Mouse (Mus musculus) brain, embryonic 14.5 days (tissue): ENCODE data around the gene Ddit4.

ENCODE experiments used
- CTCF ChIP-seq: fragments of 200-500 bp; IDR thresholded peaks from 2 replicates; pipeline ENCODE4 v1.5.1; 2012; ENCODE audit warnings: inconsistent platforms, mild to moderate bottlenecking, moderate library complexity, borderline replicate concordance; ENCODE audit not compliant: insufficient read depth, insufficient read length; ENCODE audit errors: extremely low read depth
- POLR2A ChIP-seq: fragments of 200-500 bp; IDR thresholded peaks from 2 replicates; pipeline ENCODE4 v1.6.1; 2012; ENCODE audit warnings: mild to moderate bottlenecking, inconsistent platforms, borderline replicate concordance; ENCODE audit not compliant: poor library complexity, insufficient read depth, insufficient read length, severe bottlenecking; ENCODE audit errors: extremely low read depth

GRCm38 (mm10) chr10:59978873-59979743 is 27.5 kb upstream of the Ddit4 start:
- TF ChIP-seq POLR2A = no peak
- TF ChIP-seq CTCF = no peak
